Mouse (Mus musculus) stomach, embryonic 16.5 days (tissue): ENCODE data around the gene Vsig10. TPM values are rescaled to one million over a fixed set of nuclear protein-coding genes. Genes with fewer than 3 reads are reported as not detected.
A peak's percentile ranks its signal among the peaks of the same experiment; 100 is the strongest.

Experiments
- ATAC-seq: fragments of 200-750 bp; cut with Nextera tagmentation; 2 replicates; pipeline ENCODE4 v1.8.0; 2017; ENCODE audit warnings: moderate number of reproducible peaks, moderate TSS enrichment; ENCODE audit not compliant: insufficient read depth, low FRiP score
- H3K27ac ChIP-seq: fragments of 300-500 bp; sonication (generic); 2 replicates; pipeline ENCODE4 v1.5.1; 2014; ENCODE audit warnings: low read length
- H3K27me3 ChIP-seq: fragments of 300-500 bp; sonication (generic); 2 replicates; pipeline ENCODE4 v1.6.1; 2014; ENCODE audit warnings: low read length, control low read depth, mixed read lengths; ENCODE audit not compliant: control insufficient read depth, insufficient read depth
- H3K36me3 ChIP-seq: fragments of 300-500 bp; sonication (generic); 2 replicates; pipeline ENCODE4 v1.6.1; 2014; ENCODE audit warnings: low read length; ENCODE audit not compliant: control insufficient read depth, insufficient read depth
- H3K4me1 ChIP-seq: fragments of 300-500 bp; sonication (generic); 2 replicates; pipeline ENCODE4 v1.6.1; 2014; ENCODE audit warnings: low read length, control low read depth, mixed read lengths; ENCODE audit not compliant: control insufficient read depth, insufficient read depth
- H3K4me2 ChIP-seq: fragments of 300-500 bp; sonication (generic); 2 replicates; pipeline ENCODE4 v1.6.1; 2014; ENCODE audit warnings: low read depth, low read length, mixed read lengths
- H3K4me3 ChIP-seq: fragments of 300-500 bp; sonication (generic); replicated peaks from 2 replicates; pipeline ENCODE4 v1.5.1; 2014; ENCODE audit warnings: mild to moderate bottlenecking, low read length
- H3K9ac ChIP-seq: fragments of 300-500 bp; sonication (generic); 2 replicates; pipeline ENCODE4 v1.6.1; 2014; ENCODE audit warnings: low read length
- H3K9me3 ChIP-seq: fragments of 300-500 bp; sonication (generic); replicated peaks from 2 replicates; pipeline ENCODE4 v1.6.1; 2016; ENCODE audit warnings: low read length, control low read depth; ENCODE audit not compliant: control insufficient read depth
- WGBS: fragments of 180-500 bp; shearing (Covaris S2); extraction: QIAGEN DNeasy Blood & Tissue Kit; methylation state at CpG from one replicate; pipeline ENCODE4 v1.1.7; 2014; 5-methylcytosine and 5-hydroxymethylcytosine counted together
- polyA plus RNA-seq: library from polyadenylated mRNA; unstranded; fragments of >200 nt; fragmentation: Nextera tagmentation; extraction: Ambion mirVana; gene quantifications from 2 replicates; pipeline ENCODE4 v1.2.1, GENCODE M21; 2015

The Vsig10 gene
- polyA plus RNA-seq, 1 experiment from 2014 or later, result 22.5 TPM

GRCm38 (mm10) chr5:117282360-117282759 is 36.5 kb upstream of the Vsig10 start:
- WGBS, result 86% methylated on average over 8 of the region's 8 CpGs
- Histone ChIP-seq H3K9me3 (no peaks in the 10 kb centered on the region), H3K27me3 (no peaks in the 10 kb centered on the region), H3K9ac (no peak overlapping the region), H3K36me3 (peaks cover 7% of the 10 kb centered on the region; the same call in 1 of the 2 replicates), H3K4me1 (peaks cover 21% of the 10 kb centered on the region), H3K4me2 (no peak overlapping the region), H3K4me3 (no peak overlapping the region), H3K27ac (no peak overlapping the region)
- no peak for ATAC-seq

- Histone ChIP-seq H3K9ac (no peak overlapping the region), H3K4me1 (peaks cover 22% of the 10 kb centered on the region), H3K27me3 (no peaks in the 10 kb centered on the region), H3K36me3 (peaks cover 7% of the 10 kb centered on the region; the same call in 1 of the 2 replicates), H3K4me2 (no peak overlapping the region), H3K4me3 (no peak overlapping the region), H3K9me3 (no peaks in the 10 kb centered on the region), H3K27ac (no peak overlapping the region)
- no peak for ATAC-seq
- WGBS, result 80% methylated on average over 9 of the region's 9 CpGs
Observed at GRCm38 (mm10) chr5:117284029-117284428, 34.9 kb upstream of the Vsig10 start.

GRCm38 (mm10) chr5:117284682-117285081 is 34.2 kb upstream of the Vsig10 start:
- H3K9me3 ChIP-seq, result no peaks in the 10 kb centered on the region
- no peak overlapping the region for H3K4me3 ChIP-seq
- peaks cover 7% of the 10 kb centered on the region; the same call in 1 of the 2 replicates for H3K36me3 ChIP-seq
- H3K27ac ChIP-seq, result no peak overlapping the region
- peaks cover 22% of the 10 kb centered on the region for H3K4me1 ChIP-seq
- H3K4me2 ChIP-seq, result no peak overlapping the region
- H3K27me3 ChIP-seq, result no peaks in the 10 kb centered on the region
- ATAC-seq, result no peak
- no peak overlapping the region for H3K9ac ChIP-seq
- WGBS, result 63% methylated on average over 7 of the region's 7 CpGs

- WGBS, result 71% methylated on average over 4 of the region's 4 CpGs
- no peak overlapping the region for H3K4me2 ChIP-seq
- H3K9me3 ChIP-seq, result 0 out of 2 replicates have a peak, but pooled peaks cover 3% of the 10 kb centered on the region
- H3K4me3 ChIP-seq, result no peak overlapping the region
- no peaks in the 10 kb centered on the region for H3K27me3 ChIP-seq
- H3K36me3 ChIP-seq, result peaks cover 7% of the 10 kb centered on the region; the same call in 1 of the 2 replicates
- no peak for ATAC-seq
- no peak overlapping the region for H3K27ac ChIP-seq
- peaks cover 22% of the 10 kb centered on the region for H3K4me1 ChIP-seq
- H3K9ac ChIP-seq, result no peak overlapping the region
Observed at GRCm38 (mm10) chr5:117285266-117285665, 33.6 kb upstream of the Vsig10 start.

- Histone ChIP-seq H3K36me3 (peaks cover 7% of the 10 kb centered on the region; the same call in 1 of the 2 replicates), H3K9me3 (0 out of 2 replicates have a peak, but pooled peaks cover 3% of the 10 kb centered on the region), H3K4me2 (peak overlapping the region; percentile 87), H3K4me3 (peak overlapping the region; percentile 95), H3K27ac (no peak overlapping the region; the same call in 1 of the 2 replicates), H3K9ac (peak overlapping the region; percentile 91), H3K27me3 (no peaks in the 10 kb centered on the region), H3K4me1 (peaks cover 22% of the 10 kb centered on the region)
- 51% methylated on average over 3 of the region's 3 CpGs for WGBS
- ATAC-seq, result no peak
Observed at GRCm38 (mm10) chr5:117286286-117286685, 32.6 kb upstream of the Vsig10 start.

GRCm38 (mm10) chr5:117286831-117287822 is 31.8 kb upstream of the Vsig10 start, which contains the start of gene Pebp1:
TSS of gene Pebp1 (minus strand) at chr5:117287625.
- peak within 1 kb of the TSS; percentile 87 for H3K4me2 ChIP-seq
- peak; percentile 97 for ATAC-seq
- peak within 1 kb of the TSS; percentile 95 for H3K4me3 ChIP-seq
- H3K4me1 ChIP-seq, result peaks cover 22% of the 10 kb centered on the region
- WGBS, result under 1% methylated on average over 74 of the region's 77 CpGs
- H3K9me3 ChIP-seq, result 0 out of 2 replicates have a peak, but pooled peaks cover 3% of the 10 kb centered on the region
- H3K27me3 ChIP-seq, result no peaks in the 10 kb centered on the region
- peak within 1 kb of the TSS; percentile 91 for H3K9ac ChIP-seq
- H3K27ac ChIP-seq, result peak within 1 kb of the TSS; percentile 74
- peaks cover 7% of the 10 kb centered on the region; the same call in 1 of the 2 replicates for H3K36me3 ChIP-seq

- no peak overlapping the region for H3K4me3 ChIP-seq
- ATAC-seq, result no peak
- H3K4me2 ChIP-seq, result no peak overlapping the region
Observed at GRCm38 (mm10) chr5:117289646-117290045, 29.2 kb upstream of the Vsig10 start.

GRCm38 (mm10) chr5:117290081-117290480 is 28.8 kb upstream of the Vsig10 start:
- Histone ChIP-seq H3K4me2 (no peak overlapping the region), H3K4me3 (no peak overlapping the region), H3K9ac (no peak overlapping the region), H3K4me1 (peaks cover 15% of the 10 kb centered on the region), H3K27me3 (no peaks in the 10 kb centered on the region), H3K36me3 (no peaks in the 10 kb centered on the region), H3K9me3 (0 out of 2 replicates have a peak, but pooled peaks cover 3% of the 10 kb centered on the region), H3K27ac (no peak overlapping the region)
- WGBS, result 95% methylated on average over 2 of the region's 2 CpGs
- ATAC-seq, result no peak

More at GRCm38 (mm10) chr5:117289646-117290045, 29.2 kb upstream of the Vsig10 start:
- Histone ChIP-seq H3K27ac (no peak overlapping the region), H3K36me3 (peaks cover 3% of the 10 kb centered on the region; the same call in 1 of the 2 replicates), H3K9me3 (0 out of 2 replicates have a peak, but pooled peaks cover 3% of the 10 kb centered on the region), H3K9ac (no peak overlapping the region), H3K27me3 (no peaks in the 10 kb centered on the region), H3K4me1 (peaks cover 17% of the 10 kb centered on the region)

- H3K4me2 ChIP-seq, result no peak overlapping the region
- H3K9me3 ChIP-seq, result 0 out of 2 replicates have a peak, but pooled peaks cover 3% of the 10 kb centered on the region
- 87% methylated on average over 3 of the region's 3 CpGs for WGBS
Observed at GRCm38 (mm10) chr5:117291312-117291711, 27.6 kb upstream of the Vsig10 start.

More at GRCm38 (mm10) chr5:117291312-117291711, 27.6 kb upstream of the Vsig10 start:
- H3K27me3 ChIP-seq, result no peaks in the 10 kb centered on the region
- peaks cover 8% of the 10 kb centered on the region for H3K4me1 ChIP-seq
- H3K4me3 ChIP-seq, result no peak overlapping the region
- H3K9ac ChIP-seq, result no peak overlapping the region
- H3K36me3 ChIP-seq, result no peaks in the 10 kb centered on the region
- H3K27ac ChIP-seq, result no peak overlapping the region
- ATAC-seq, result no peak
